Mouse (Mus musculus): ENCODE results near the gene Cpt2.

GRCm38 (mm10) chr4:107944141-107944540, 20.7 kb upstream of the Cpt2 start:
- TF ChIP-seq CTCF (IDR thresholded peaks at IDR 0.05; ENCODE audit: low read depth) (no peak), EP300 (IDR thresholded peaks at IDR 0.05; ENCODE audit: low read depth) (no peak)
